Mouse (Mus musculus) heart, postnatal 0 days (tissue): ENCODE results near the gene Tmem8.

Source experiments
- CTCF ChIP-seq: IDR thresholded peaks from 2 replicates; pipeline ENCODE4 v1.5.1; 2016; ENCODE audit warnings: antibody characterized with exemption, control low read depth, low read depth
- EP300 ChIP-seq: IDR thresholded peaks from 2 replicates; pipeline ENCODE4 v1.6.1; 2016; ENCODE audit warnings: antibody characterized with exemption, low read depth

- TF ChIP-seq CTCF (no peak), EP300 (no peak)
These were observed 12.1 kb downstream of the Tmem8 start for GRCm38 (mm10) chr17:26125226-26125625.
